Mouse (Mus musculus) C2C12 (cell line): ENCODE measurements at regions not wholly inside any gene's neighbourhood (a gene's known extent, or its start where the extent isn't known, plus 50 kb on each side); places are given as distances from the start of the nearest gene placed in this dataset.

ENCODE experiments used
- H3K27me3 ChIP-seq: one replicate; pipeline ENCODE4 v1.6.1; 2011; ENCODE audit not compliant: control insufficient read depth, insufficient read depth, insufficient read length
- H3K36me3 ChIP-seq: one replicate; pipeline ENCODE4 v1.6.1; 2011; ENCODE audit not compliant: control insufficient read depth, insufficient read depth
- H3K4me3 ChIP-seq: one replicate; pipeline ENCODE4 v1.5.1; 2011; ENCODE audit warnings: mild to moderate bottlenecking, control low read depth; ENCODE audit not compliant: poor library complexity, insufficient read depth, severe bottlenecking
- H3K79me2 ChIP-seq: one replicate; pipeline ENCODE4 v1.6.1; 2011; ENCODE audit not compliant: control insufficient read depth, insufficient read depth
- H3K79me3 ChIP-seq: one replicate; pipeline ENCODE4 v1.6.1; 2011; ENCODE audit warnings: low read depth, control low read depth
- H3ac ChIP-seq: one replicate; pipeline ENCODE3; 2011; ENCODE audit warnings: low read depth; ENCODE audit not compliant: control insufficient read depth, insufficient read length
- CEBPB ChIP-seq: IDR thresholded peaks from one replicate; pipeline ENCODE4 v1.6.1; 2011; ENCODE audit warnings: low read depth, mild to moderate bottlenecking, control low read depth, moderate library complexity
- CTCF ChIP-seq: IDR thresholded peaks from one replicate; pipeline ENCODE4 v1.5.1; 2011; ENCODE audit not compliant: control insufficient read depth, insufficient read depth, insufficient read length
- FOSL1 ChIP-seq: IDR thresholded peaks from one replicate; pipeline ENCODE4 v1.8.0; 2011; ENCODE audit warnings: mild to moderate bottlenecking, low read length; ENCODE audit not compliant: poor library complexity, insufficient read depth, severe bottlenecking
- MAX ChIP-seq: IDR thresholded peaks from one replicate; pipeline ENCODE4 v1.6.1; 2011; ENCODE audit warnings: mild to moderate bottlenecking, control low read depth
- MYOD1 ChIP-seq: IDR thresholded peaks from one replicate; pipeline ENCODE4 v1.6.1; 2011; ENCODE audit warnings: low read depth; ENCODE audit not compliant: control insufficient read depth, insufficient read length
- MYOG ChIP-seq: IDR thresholded peaks from one replicate; pipeline ENCODE4 v1.6.1; 2011; ENCODE audit not compliant: control insufficient read depth, insufficient read length; ENCODE audit errors: extremely low read depth
- USF1 ChIP-seq: IDR thresholded peaks from one replicate; pipeline ENCODE4 v1.6.1; 2011; ENCODE audit warnings: low read depth, mild to moderate bottlenecking, control low read depth, moderate library complexity

- Histone ChIP-seq H3ac (no peak overlapping the region), H3K36me3 (no peaks in the 10 kb centered on the region), H3K79me2 (no peaks in the 10 kb centered on the region), H3K4me3 (no peak overlapping the region), H3K79me3 (no peaks in the 10 kb centered on the region), H3K27me3 (no peaks in the 10 kb centered on the region)
- TF ChIP-seq MAX (no peak), CEBPB (no peak), FOSL1 (no peak), CTCF (no peak), USF1 (no peak), MYOD1 (no peak), MYOG (no peak)
Observed at GRCm38 (mm10) chr3:144356948-144357295, 151.9 kb upstream of the Lmo4 start.

DNA sequence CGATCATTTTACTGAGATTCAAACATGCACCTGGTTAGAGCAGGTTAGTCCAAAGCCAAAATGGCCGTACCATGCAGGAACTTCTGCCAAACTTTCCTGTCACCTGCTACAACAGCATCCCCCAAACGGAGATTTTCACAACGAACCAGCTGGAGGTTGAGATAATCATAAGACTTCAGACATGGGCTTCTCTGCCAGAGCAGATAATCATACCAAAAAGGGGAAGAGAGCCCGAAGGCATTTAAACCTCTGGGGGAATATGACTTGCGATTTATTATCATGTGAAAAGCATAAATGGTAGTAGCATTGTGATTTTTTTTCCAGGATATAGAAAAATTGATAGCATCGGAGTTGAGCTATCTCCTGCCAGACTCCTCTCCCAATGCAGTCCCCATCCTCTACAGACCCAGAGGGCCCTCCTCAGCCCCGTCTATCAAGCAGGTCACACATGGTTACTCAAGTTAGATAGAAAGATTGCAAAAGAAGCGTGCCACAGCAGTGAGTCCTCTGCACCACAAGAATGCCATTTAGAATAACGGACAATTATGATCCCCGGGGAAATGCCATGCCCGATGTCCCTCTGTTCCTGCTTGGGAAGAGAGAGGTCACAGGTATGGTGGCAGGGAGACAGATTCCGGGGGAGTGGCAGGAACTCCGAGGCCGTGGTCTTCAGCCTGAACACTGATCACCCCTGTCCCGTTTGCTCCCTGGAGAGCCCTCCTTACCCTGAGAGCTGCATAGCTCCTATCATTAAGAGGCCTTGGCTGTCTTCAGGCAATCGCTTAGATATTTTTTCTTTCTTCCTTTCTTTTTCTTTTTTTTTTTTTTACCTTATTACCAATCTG is 151.3 kb upstream of the Lmo4 start:
- Histone ChIP-seq H3ac (no peak overlapping the region), H3K27me3 (no peaks in the 10 kb centered on the region), H3K4me3 (no peak overlapping the region), H3K79me3 (no peaks in the 10 kb centered on the region), H3K79me2 (no peaks in the 10 kb centered on the region), H3K36me3 (no peaks in the 10 kb centered on the region)
- TF ChIP-seq FOSL1 (no peak), CTCF (no peak), MAX (no peak), CEBPB (no peak), MYOG (no peak), USF1 (no peak), MYOD1 (no peak)

DNA sequence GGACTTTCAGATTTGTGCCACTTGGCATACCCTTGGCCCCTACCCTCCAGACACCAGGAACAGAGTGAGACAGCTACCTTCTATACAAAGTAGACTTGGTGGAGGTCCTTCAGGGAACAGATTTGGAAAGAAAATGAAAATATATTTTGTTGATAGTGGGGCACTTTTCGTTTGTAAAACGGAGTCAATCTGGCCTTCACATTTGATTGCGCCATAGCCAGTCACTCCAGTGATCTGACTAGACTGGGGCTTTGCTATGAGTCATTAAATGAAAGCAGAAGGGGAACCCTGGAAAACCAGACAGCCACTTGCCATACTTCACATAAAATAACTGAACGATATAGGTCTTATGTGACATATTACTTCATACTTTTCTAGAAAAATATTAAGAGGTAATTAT is 147.5 kb upstream of the Lmo4 start:
- Histone ChIP-seq H3K4me3 (no peak overlapping the region), H3K36me3 (no peaks in the 10 kb centered on the region), H3K27me3 (no peaks in the 10 kb centered on the region), H3ac (no peak overlapping the region), H3K79me3 (no peaks in the 10 kb centered on the region), H3K79me2 (no peaks in the 10 kb centered on the region)
- no peak for TF ChIP-seq FOSL1
- no peak for TF ChIP-seq MYOD1
- no peak for TF ChIP-seq MYOG
- peak; percentile 72 for TF ChIP-seq CEBPB

GRCm38 (mm10) chr3:144348431-144348830 is 143.4 kb upstream of the Lmo4 start:
- no peaks in the 10 kb centered on the region for H3K27me3 ChIP-seq
- no peaks in the 10 kb centered on the region for H3K79me2 ChIP-seq
- H3K4me3 ChIP-seq, result no peak overlapping the region
- H3K79me3 ChIP-seq, result no peaks in the 10 kb centered on the region
- H3ac ChIP-seq, result no peak overlapping the region
- no peak for TF ChIP-seq MAX
- TF ChIP-seq USF1, result no peak
- TF ChIP-seq MYOG, result no peak
- TF ChIP-seq FOSL1, result no peak
- TF ChIP-seq MYOD1, result no peak
- no peak for TF ChIP-seq CTCF
- no peak for TF ChIP-seq CEBPB
- no peaks in the 10 kb centered on the region for H3K36me3 ChIP-seq

DNA sequence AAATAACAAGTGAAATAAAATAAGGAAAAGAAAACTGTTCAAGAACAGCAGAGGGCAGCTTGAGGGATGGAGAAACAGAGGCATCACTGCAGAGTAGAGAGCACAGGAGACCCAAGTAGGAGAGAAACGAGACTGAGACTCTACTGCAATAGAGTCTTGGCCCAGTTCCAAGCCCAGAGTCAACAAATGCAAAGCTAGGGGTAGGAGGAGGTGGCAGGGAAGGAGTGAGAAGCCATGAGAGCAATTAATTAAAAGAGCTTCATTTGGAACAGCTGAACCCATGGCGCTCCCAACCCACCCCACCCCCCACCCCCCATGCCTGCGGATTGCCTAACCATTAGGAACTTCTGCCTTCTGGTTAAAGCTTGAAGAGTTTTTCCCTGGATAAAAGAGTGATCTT is 130.2 kb upstream of the Lmo4 start:
- H3K79me2 ChIP-seq, result no peaks in the 10 kb centered on the region
- no peaks in the 10 kb centered on the region for H3K36me3 ChIP-seq
- TF ChIP-seq MAX (no peak), FOSL1 (no peak), CTCF (no peak), MYOD1 (no peak), MYOG (no peak), CEBPB (no peak), USF1 (no peak)
- H3ac ChIP-seq, result no peak overlapping the region
- no peaks in the 10 kb centered on the region for H3K79me3 ChIP-seq
- no peak overlapping the region for H3K4me3 ChIP-seq
- H3K27me3 ChIP-seq, result no peaks in the 10 kb centered on the region
